Mouse (Mus musculus): ENCODE measurements around the gene Tnfrsf4.

Tnfrsf4 gene

DNA sequence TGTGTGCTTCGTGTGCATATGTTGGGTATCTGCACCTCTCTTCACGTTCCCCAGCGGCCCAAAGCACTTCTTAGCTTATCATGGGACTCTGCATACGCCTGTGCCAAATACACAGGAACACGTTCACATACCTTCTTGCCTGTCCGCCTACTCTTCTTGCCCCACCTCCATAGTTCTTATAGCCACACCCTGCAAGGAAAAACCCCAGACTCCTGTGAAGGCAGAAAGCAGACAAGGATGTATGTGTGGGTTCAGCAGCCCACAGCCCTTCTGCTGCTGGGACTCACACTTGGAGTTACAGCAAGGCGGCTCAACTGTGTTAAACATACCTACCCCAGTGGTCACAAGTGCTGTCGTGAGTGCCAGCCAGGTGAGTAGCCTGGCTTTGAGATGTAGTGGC is at the start of gene Tnfrsf4:
Gene Tnfrsf4, plus strand, starts transcription at position 207 of the 400 bp plus-strand sequence.
- DNase-seq = peak; percentile 60

DNA sequence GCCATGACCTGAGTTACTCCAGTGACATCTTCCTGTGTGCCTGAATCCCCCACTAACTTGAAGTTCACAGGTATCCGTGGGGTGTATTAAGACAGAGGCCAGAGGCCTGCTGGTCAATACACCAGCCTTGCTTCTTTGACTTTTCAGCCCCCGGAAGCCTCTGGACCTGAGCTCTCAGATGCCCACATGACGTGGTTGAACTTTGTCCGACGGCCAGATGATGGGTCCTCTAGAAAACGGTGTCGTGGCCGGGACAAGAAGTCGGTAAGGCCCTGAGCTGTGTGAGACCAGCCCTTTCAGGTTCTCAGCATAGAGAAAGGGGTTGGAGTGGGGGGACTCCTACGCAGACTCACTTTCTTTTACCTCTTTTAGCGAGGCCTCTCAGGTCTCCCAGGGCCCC is 49.2 kb upstream of the Tnfrsf4 start:
- DNase-seq = no peak

DNA sequence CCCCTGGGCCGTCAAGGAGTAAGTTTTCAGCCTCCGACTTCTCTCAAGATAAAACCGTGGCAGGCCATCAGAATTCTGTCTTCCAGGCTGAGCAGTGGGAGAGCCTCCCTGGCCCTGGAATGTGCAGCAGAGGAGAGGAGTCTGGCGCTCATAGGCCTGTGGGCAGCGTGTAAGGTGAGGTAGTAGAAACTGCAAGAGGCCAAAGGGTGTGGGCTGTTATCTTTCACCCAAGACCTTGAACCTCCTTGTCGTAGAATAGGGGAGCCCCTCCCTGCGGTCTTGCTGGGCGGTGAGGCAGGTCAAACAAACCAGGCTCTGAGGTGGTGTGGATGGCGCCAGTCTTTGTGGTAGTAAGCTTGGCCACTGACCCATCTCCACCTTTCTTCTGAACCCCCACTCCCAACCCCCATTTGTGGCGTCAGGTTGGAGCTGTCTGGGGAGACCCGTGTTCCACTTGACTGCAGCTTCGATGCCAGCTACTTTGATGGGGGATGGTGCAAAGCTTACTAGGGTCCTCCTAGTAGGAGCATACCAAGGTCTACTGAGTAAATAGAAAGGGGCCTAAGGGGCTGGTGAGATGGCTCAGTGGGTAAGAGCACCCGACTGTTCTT is 44.5 kb upstream of the Tnfrsf4 start:
- DNase-seq = no peak

DNA sequence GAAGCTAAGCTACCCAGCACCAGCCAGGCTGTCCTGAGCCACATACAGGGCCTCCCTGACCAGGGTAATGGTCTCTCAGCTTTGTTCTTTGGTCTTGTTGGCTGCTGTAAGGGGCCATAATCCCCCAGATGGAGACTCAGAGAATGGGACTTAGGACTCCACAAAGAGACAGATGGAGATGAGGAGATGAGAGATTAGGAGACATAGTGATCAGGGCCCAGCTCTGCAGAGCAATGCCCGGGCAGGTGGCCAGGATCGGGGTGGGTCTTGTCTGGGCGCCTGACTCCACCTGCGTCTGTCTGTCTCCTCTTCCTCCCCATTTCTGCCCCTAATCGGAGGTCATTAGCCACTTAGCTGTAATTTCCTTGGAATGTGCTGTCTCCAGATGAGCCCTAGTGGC is 43.4 kb upstream of the Tnfrsf4 start:
- no peak for DNase-seq

DNA sequence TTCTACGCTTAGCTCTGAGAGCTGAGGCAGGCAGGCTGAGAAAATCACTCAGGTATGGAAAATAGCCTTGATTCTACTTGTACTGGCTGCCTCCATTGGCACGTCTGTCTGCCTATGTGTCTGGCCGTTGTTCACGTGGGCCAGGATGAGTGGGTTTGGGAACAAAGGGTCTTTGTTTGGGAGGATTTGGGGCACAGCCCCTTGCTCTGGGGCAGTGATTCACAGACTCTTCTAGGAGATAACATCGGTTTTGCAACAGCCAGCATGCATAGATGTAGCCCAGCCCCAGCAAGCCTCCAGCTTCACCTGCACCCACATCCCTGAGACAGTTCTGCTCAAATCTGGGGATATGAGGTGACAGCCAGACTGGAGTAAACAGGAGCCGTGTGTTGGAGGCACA is 41.0 kb upstream of the Tnfrsf4 start:
- DNase-seq = no peak

DNA sequence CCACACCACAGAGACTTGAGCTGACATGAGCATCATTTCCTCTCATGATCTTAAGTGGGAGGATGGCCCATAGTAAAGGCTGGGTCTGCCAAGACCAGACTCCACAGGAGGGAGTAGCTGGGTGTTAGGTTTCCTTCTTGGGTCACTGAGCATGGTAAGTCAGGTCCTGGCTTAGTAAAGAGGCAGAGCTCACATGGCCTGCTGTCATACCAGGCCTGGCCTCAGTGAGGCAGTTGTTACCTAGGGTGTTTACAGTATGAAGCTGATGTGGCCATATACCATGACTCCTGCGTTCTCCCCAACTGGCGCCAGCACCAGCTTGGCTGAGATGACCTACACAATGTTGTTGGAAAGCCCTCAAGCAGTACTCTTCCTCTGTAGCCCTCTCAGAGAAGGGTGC is 40.4 kb upstream of the Tnfrsf4 start:
- DNase-seq = no peak

DNA sequence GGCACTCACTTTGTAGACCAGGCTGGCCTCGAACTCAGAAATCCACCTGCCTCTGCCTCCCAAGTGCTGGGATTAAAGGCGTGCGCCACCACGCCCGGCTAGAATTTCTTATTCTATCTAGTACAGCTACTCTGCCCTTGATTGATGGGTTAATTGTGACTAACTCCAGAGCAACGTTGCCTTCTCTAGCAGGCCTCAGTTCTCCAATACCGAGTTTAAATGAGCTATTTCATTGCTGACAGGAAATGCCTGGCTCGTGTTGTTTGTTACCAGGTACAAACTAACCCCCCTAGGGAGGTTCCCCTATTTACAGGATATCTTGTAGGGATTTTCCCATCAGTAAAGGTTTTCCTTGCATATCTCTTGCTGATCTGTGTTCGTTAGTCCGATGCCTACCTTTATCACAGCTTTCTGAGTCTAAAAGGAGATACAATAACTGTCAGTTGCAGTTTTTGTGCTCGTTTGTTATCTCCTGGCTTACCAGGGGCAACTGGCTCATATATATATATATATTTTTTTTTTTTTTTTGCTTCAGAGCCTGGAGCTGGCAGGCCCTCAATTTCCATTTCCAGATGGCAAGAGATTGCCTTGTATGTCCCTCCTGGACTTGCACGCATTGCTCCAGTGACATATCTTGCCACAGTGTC is 32.1 kb upstream of the Tnfrsf4 start:
- no peak for DNase-seq

DNA sequence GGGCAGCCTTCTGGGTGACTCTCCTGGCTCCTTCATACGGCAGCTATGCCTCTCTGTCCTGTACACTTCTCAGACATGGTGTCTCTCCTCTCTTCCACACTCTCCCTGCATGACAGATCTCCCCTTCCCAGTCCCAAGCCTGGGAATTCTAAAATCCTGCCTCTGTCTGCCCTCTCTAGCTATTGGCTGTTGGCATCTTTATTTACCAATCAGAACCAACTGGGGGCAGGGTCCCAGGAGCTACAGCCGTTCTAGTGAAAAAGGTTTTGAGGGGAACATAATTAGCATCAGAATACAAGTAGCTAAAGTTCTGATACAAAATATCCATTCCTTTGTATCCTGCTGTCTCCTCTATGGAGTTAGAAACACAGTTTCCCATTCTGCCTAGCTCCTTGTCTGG is 29.9 kb upstream of the Tnfrsf4 start:
- DNase-seq = no peak

DNA sequence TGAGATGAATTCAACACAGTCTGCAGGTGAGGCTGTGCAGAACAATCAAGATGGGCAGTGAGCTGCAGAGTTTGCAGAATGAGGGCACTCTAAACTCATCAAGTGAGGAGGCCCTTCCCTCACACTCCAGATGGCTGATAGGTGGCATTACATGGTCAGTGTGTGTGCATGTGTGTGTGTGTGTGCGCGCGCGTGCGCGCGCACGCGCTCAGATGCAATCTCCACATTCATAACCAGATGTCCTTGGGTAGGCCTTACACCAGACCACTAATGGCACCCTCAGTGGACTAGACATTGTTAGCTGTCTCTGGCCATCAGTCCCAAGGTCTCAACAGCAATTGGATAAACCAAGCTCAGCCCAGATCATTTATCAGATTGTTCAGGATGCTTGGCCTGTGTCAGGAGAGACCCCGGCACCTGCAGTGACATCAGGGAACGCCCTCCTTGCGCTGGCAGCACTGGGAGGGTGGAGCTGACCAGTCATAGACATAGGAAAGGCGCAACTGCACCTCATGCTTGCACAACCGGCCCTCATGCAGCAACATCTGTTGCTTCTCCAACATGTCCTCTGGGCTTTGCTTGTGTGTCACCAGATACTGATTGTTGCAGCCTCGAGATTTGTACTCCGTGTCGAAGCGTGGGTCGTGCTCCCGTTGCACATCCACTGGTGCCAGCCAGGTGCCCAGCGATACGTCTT is 22.3 kb upstream of the Tnfrsf4 start:
- no peak for DNase-seq

DNA sequence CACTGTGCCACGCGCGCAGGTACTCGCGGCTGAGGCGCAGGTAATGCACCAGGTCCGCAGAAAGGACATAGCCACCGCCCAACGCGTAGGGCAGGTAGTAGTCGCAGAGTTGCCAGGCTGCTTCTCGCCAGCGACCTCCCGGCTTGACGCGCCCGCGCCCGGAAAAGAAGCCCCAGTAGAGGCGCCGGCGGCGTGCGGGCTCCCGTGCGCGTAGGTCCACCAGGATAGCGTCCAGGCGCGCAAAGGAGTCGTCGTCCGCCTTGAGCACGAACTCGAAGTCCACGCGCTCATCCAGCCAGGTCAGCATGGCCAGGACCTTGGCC is 21.8 kb upstream of the Tnfrsf4 start:
- DNase-seq = no peak

- DNase-seq = peak; percentile 90
Measured at GRCm38 (mm10) chr4:155992241-155992905, 21.3 kb upstream of the Tnfrsf4 start, which contains the start of the genes B3galt6 and Sdf4. Gene B3galt6, minus strand, starts transcription at chr4:155992649. Gene Sdf4, plus strand, starts transcription at chr4:155992872.

- peak; percentile 95 for DNase-seq
Measured at GRCm38 (mm10) chr4:155992906-155993547, 20.6 kb upstream of the Tnfrsf4 start.

- DNase-seq = no peak
Measured at GRCm38 (mm10) chr4:155993606-155994005, 20.0 kb upstream of the Tnfrsf4 start.

DNA sequence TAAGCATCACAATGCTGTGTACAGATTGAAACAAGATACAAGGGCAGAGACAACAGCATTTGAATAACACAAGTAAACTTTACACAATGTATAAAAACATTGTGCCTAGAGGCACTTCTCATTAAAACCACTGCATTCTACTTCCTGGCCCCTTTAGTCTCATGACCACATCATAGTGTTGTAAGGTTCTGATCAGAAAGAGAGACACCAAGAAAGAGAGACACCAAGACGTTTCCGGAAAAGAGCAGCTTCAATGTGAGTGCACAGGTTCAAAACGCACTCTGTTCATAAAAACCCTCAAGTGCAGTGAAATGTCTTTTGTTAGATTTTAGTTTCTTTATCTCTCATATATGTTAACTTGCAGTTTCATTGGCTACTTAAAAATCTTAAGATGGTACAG is 9.5 kb upstream of the Tnfrsf4 start:
- DNase-seq = no peak

DNA sequence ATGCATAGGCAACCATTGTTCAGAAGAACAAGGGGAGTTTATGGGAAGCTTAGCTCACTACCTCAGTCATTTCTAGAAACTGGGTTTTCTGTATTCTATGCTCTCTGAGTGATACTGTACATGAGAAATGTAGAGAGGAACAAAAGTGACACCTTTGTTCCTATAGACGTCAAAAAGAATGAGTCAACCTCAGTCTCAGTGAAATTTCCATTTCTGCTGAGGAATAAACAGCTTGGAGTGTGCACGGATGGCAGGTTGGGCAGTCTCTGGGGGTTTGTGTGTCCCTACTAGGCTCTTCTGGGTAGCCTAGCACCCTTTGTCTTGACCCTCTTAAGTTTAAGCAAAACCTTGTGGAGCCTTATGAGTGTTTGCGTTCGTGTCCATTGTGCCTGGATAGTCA is 5.3 kb upstream of the Tnfrsf4 start:
- DNase-seq = no peak

GRCm38 (mm10) chr4:156014436-156014835 is 793 bp downstream of the Tnfrsf4 start:
- no peak for DNase-seq

DNA sequence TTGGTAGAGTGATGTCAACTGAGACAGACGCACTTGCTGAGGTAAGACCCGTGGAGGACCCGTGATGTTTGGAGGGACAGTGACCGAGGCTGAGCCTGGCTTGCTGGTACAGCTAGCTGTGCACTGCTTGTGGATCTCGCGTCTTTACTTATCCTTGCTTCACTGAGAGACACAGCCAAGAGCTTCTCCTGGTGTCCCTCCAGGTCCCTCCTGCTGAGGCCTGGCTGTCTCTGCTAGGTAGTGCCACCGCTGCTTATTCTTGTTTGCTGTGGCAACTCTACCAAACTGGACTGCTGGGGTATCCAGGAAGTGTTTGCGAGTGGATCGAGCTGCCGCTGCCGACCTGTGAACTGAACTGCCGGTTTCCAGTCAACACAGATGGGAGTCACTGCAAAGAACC is 6.1 kb downstream of the Tnfrsf4 start:
- DNase-seq = no peak

- no peak for DNase-seq
Measured at GRCm38 (mm10) chr4:156021381-156021780, 7.7 kb downstream of the Tnfrsf4 start.

DNA sequence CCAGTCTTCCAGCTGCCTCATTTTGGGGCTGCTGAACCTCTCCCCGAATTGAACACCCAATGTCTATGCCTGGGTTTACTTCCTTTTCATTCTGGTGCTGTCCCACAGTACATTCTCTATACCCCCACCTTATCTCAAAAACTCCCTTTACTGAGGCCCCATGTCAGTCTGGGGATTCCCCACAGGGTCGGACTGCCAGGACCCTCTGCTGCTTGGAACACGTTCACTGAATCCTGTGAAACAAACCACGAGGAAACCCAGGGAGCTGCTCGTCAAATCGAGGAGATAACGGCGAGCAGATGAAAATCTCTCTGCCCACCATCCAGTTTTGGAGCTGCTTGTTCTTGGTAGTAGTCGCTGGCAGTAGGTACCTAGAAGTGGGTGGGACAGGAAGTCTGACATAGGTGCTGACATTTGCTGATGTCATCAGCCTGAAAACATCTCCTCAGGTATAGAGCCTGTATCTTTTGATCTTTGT is 8.3 kb downstream of the Tnfrsf4 start:
- no peak for DNase-seq

DNA sequence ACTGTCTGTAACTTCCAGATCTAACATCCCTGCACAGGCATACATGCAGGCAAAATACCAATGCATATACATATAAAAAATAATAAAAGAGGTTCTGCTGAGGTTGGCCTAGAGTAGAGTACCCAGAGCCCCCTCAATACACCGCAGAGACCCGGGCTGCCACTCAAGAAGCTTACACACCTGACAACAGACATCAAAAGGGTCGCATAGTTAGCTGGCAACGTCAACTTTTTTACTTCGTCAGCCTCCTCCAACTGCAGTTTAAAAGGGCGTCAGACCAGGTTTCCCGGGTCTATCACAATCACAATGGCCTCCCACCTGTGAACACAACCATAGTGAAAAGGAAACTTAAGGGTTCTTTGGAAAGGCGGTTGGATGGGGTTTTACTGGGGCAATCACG is 9.9 kb downstream of the Tnfrsf4 start:
- DNase-seq = no peak

- DNase-seq = no peak
Measured at GRCm38 (mm10) chr4:156024184-156024583, 10.5 kb downstream of the Tnfrsf4 start.

DNA sequence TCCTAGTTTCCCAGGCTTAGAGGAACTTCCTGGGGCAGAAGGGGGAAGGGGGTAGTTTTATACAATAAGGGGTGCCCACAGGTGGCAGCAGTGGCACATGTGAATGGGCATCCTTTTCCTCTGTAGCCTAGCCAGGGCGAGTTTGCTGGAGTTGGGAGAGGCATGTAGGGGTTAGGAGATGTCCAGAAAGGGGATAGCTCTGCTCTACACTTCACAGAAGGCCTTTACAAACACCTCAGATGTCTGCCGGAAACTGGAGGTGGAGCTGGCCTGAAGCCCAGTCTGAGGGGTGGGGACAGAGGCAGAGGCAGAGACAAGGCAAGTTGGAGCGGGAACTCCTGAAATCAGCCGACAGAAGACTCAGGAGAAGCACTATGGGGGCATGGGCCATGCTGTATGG is 12.4 kb downstream of the Tnfrsf4 start, which contains the start of gene Tnfrsf18:
Gene Tnfrsf18, plus strand, starts transcription at position 152 of the 400 bp plus-strand sequence.
- peak; percentile 78 for DNase-seq

- no peak for DNase-seq
Measured at GRCm38 (mm10) chr4:156028580-156028979, 14.9 kb downstream of the Tnfrsf4 start.

All from right cerebral cortex, adult 18-20 months (tissue).